Mouse (Mus musculus) hindbrain, embryonic 16.5 days (tissue): ENCODE results near the gene Rasgef1b. TPM values are rescaled to one million over a fixed set of nuclear protein-coding genes. Genes with fewer than 3 reads are reported as not detected.

Experiments
- ATAC-seq: fragments of 200-750 bp; cut with Nextera tagmentation; 2 replicates; pipeline ENCODE4 v1.8.0; 2017; ENCODE audit warnings: moderate TSS enrichment, moderate library complexity
- H3K27ac ChIP-seq: fragments of 300-500 bp; sonication (generic); 2 replicates; pipeline ENCODE4 v1.5.1; 2014; ENCODE audit warnings: low read depth, mild to moderate bottlenecking, control low read depth, low read length, moderate library complexity
- H3K27me3 ChIP-seq: fragments of 300-500 bp; sonication (generic); replicated peaks from 2 replicates; pipeline ENCODE4 v1.6.1; 2014; ENCODE audit warnings: low read length; ENCODE audit not compliant: control insufficient read depth, insufficient read depth
- H3K36me3 ChIP-seq: fragments of 300-500 bp; sonication (generic); 2 replicates; pipeline ENCODE4 v1.6.1; 2014; ENCODE audit warnings: mild to moderate bottlenecking, low read length, moderate library complexity, mixed read lengths; ENCODE audit not compliant: control insufficient read depth, insufficient read depth
- H3K4me1 ChIP-seq: fragments of 300-500 bp; sonication (generic); 2 replicates; pipeline ENCODE4 v1.6.1; 2014; ENCODE audit warnings: low read depth, low read length; ENCODE audit not compliant: control insufficient read depth, insufficient read depth
- H3K4me2 ChIP-seq: fragments of 300-500 bp; sonication (generic); 2 replicates; pipeline ENCODE4 v1.6.1; 2014; ENCODE audit warnings: mild to moderate bottlenecking, low read length, control low read depth, moderate library complexity
- H3K4me3 ChIP-seq: fragments of 300-500 bp; sonication (generic); 2 replicates; pipeline ENCODE4 v1.5.1; 2014; ENCODE audit warnings: mild to moderate bottlenecking, low read length, control low read depth, moderate library complexity
- H3K9ac ChIP-seq: fragments of 300-500 bp; sonication (generic); 2 replicates; pipeline ENCODE4 v1.6.1; 2014; ENCODE audit warnings: low read depth, mild to moderate bottlenecking, control low read depth, low read length, moderate library complexity
- H3K9me3 ChIP-seq: fragments of 300-500 bp; sonication (generic); 2 replicates; pipeline ENCODE4 v1.6.1; 2014; ENCODE audit warnings: mild to moderate bottlenecking, low read length, moderate library complexity; ENCODE audit not compliant: control insufficient read depth
- WGBS: fragments of 180-500 bp; shearing (Covaris S2); extraction: QIAGEN DNeasy Blood & Tissue Kit; methylation state at CpG from one replicate; pipeline ENCODE4 v1.1.7; 2014; 5-methylcytosine and 5-hydroxymethylcytosine counted together
- polyA plus RNA-seq: library from polyadenylated mRNA; unstranded; fragments of >200 nt; fragmentation: Nextera tagmentation; extraction: Ambion mirVana; gene quantifications from 2 replicates; pipeline ENCODE4 v1.2.1, GENCODE M21; 2015

The Rasgef1b gene
- polyA plus RNA-seq, 1 experiment from 2014 or later: 43.5 TPM

DNA sequence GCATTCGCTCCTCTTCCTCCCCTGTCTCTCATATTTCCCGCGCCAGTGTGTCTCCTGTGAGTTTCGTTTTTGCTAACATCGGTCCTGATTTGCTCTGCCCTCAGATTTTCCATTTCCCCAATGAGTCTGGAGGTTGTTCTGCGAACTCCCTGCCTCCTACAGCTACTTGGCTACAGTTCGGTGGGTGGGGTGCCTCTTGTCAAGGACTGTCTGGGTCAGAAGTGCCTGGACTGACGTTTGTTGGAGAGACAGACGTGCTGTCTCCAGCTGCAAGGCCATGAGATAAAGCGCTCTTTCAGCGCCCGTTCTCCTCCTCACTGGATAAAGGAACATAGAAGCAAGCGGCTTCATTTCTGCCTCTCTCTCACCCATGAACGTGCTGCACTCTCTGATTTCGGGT, 389.1 kb downstream of the Rasgef1b start:
- WGBS: 55% methylated on average over 15 of the region's 15 CpGs
- H3K27me3 ChIP-seq: no peaks in the 10 kb centered on the region
- no peak overlapping the region for H3K27ac ChIP-seq
- no peaks in the 10 kb centered on the region for H3K36me3 ChIP-seq
- H3K4me2 ChIP-seq: peak overlapping the region; percentile 13
- H3K4me1 ChIP-seq: no peaks in the 10 kb centered on the region
- no peaks in the 10 kb centered on the region for H3K9me3 ChIP-seq
- H3K4me3 ChIP-seq: no peak overlapping the region
- no peak overlapping the region for H3K9ac ChIP-seq
- no peak for ATAC-seq

GRCm38 (mm10) chr5:99338826-99339225, 390.0 kb downstream of the Rasgef1b start:
- Histone ChIP-seq H3K9ac (no peak overlapping the region), H3K27me3 (no peaks in the 10 kb centered on the region), H3K9me3 (no peaks in the 10 kb centered on the region), H3K4me2 (no peak overlapping the region), H3K4me1 (no peaks in the 10 kb centered on the region), H3K4me3 (no peak overlapping the region), H3K27ac (no peak overlapping the region), H3K36me3 (no peaks in the 10 kb centered on the region)
- no peak for ATAC-seq
- 95% methylated on average over 6 of the region's 6 CpGs for WGBS

DNA sequence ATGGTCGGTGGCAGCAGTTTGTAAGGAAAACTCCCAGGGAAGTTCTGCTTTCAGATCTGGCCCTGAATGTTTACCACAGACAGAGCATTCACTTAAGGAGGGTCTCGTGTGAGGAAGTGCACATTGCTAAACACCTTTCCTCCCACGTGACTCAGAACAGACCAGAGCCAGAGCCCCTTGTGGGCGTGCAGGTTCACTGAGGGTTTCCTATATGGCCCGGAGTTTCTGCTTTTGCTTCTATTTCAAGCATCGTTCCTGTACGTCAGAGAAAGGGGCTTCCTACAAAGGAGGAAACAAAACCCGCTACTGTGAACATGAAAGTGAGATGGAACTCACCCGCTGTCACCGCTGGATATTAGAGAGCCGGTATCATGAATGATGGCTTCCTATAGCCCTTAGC, 392.4 kb downstream of the Rasgef1b start:
- no peaks in the 10 kb centered on the region for H3K4me1 ChIP-seq
- no peak overlapping the region for H3K9ac ChIP-seq
- no peaks in the 10 kb centered on the region for H3K36me3 ChIP-seq
- ATAC-seq: no peak
- no peak overlapping the region for H3K4me2 ChIP-seq
- H3K4me3 ChIP-seq: no peak overlapping the region
- no peak overlapping the region for H3K27ac ChIP-seq
- no peaks in the 10 kb centered on the region for H3K27me3 ChIP-seq
- no peaks in the 10 kb centered on the region for H3K9me3 ChIP-seq
- WGBS: 89% methylated on average over 11 of the region's 11 CpGs

DNA sequence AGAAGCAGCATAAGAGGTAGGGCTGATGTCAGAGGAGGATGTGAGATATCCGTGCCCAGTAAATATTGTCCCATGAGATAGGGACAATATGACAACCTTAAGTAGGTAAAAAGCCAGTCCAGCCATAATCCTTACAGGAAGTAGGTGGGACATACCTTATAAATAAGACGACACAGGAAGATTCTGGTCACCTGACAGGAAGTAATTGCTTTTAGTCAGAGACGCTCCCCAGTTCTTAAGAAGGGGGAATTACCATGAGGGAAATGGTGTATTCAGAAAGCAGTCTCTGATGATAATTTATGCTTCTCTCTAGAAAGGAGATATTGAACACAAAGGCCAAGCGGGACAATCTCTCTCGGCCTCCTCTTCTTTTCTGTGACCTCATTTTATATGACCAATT, 394.8 kb downstream of the Rasgef1b start:
- ATAC-seq: no peak

GRCm38 (mm10) chr5:99332021-99332420, 396.8 kb downstream of the Rasgef1b start:
- ATAC-seq: no peak
- no peak overlapping the region for H3K4me3 ChIP-seq
- H3K9ac ChIP-seq: no peak overlapping the region
- WGBS: 93% methylated on average over 2 of the region's 2 CpGs
- H3K27me3 ChIP-seq: no peaks in the 10 kb centered on the region
- no peak overlapping the region for H3K27ac ChIP-seq
- no peaks in the 10 kb centered on the region for H3K9me3 ChIP-seq
- no peaks in the 10 kb centered on the region for H3K36me3 ChIP-seq
- H3K4me2 ChIP-seq: no peak overlapping the region
- H3K4me1 ChIP-seq: no peaks in the 10 kb centered on the region

More for the DNA sequence above, 394.8 kb downstream of the Rasgef1b start:
- no peaks in the 10 kb centered on the region for H3K4me1 ChIP-seq
- no peak overlapping the region for H3K4me3 ChIP-seq
- 86% methylated on average over 5 of the region's 5 CpGs for WGBS
- H3K36me3 ChIP-seq: no peaks in the 10 kb centered on the region
- no peak overlapping the region for H3K27ac ChIP-seq
- H3K9me3 ChIP-seq: no peaks in the 10 kb centered on the region
- H3K27me3 ChIP-seq: no peaks in the 10 kb centered on the region
- H3K4me2 ChIP-seq: no peak overlapping the region
- H3K9ac ChIP-seq: no peak overlapping the region

- no peak for ATAC-seq
- no peak overlapping the region for H3K27ac ChIP-seq
- no peak overlapping the region for H3K9ac ChIP-seq
- no peaks in the 10 kb centered on the region for H3K36me3 ChIP-seq
- H3K4me3 ChIP-seq: no peak overlapping the region
- no peaks in the 10 kb centered on the region for H3K4me1 ChIP-seq
- H3K27me3 ChIP-seq: no peaks in the 10 kb centered on the region
- WGBS: 80% methylated on average over 6 of the region's 6 CpGs
- no peak overlapping the region for H3K4me2 ChIP-seq
- no peaks in the 10 kb centered on the region for H3K9me3 ChIP-seq
These were observed 399.8 kb downstream of the Rasgef1b start for GRCm38 (mm10) chr5:99329065-99329464.

- ATAC-seq: no peak
- no peak overlapping the region for H3K4me2 ChIP-seq
- WGBS: 83% methylated on average over 2 of the region's 2 CpGs
These were observed 401.8 kb downstream of the Rasgef1b start for GRCm38 (mm10) chr5:99327019-99327418.

GRCm38 (mm10) chr5:99325301-99325700, 403.6 kb downstream of the Rasgef1b start:
- Histone ChIP-seq H3K4me2 (no peak overlapping the region), H3K9me3 (no peaks in the 10 kb centered on the region), H3K9ac (no peak overlapping the region), H3K4me3 (no peak overlapping the region), H3K27ac (no peak overlapping the region), H3K4me1 (no peaks in the 10 kb centered on the region), H3K36me3 (no peaks in the 10 kb centered on the region), H3K27me3 (no peaks in the 10 kb centered on the region)
- no peak for ATAC-seq

More at GRCm38 (mm10) chr5:99327019-99327418, 401.8 kb downstream of the Rasgef1b start:
- H3K9me3 ChIP-seq: no peaks in the 10 kb centered on the region
- no peaks in the 10 kb centered on the region for H3K36me3 ChIP-seq
- H3K27ac ChIP-seq: no peak overlapping the region
- H3K4me3 ChIP-seq: no peak overlapping the region
- H3K9ac ChIP-seq: no peak overlapping the region
- no peaks in the 10 kb centered on the region for H3K27me3 ChIP-seq
- H3K4me1 ChIP-seq: no peaks in the 10 kb centered on the region

GRCm38 (mm10) chr5:99320783-99321182, 408.1 kb downstream of the Rasgef1b start:
- Histone ChIP-seq H3K36me3 (no peaks in the 10 kb centered on the region), H3K27me3 (no peaks in the 10 kb centered on the region), H3K27ac (no peak overlapping the region), H3K4me1 (no peaks in the 10 kb centered on the region), H3K9ac (no peak overlapping the region), H3K4me3 (no peak overlapping the region), H3K4me2 (no peak overlapping the region), H3K9me3 (no peaks in the 10 kb centered on the region)
- 74% methylated on average over 4 of the region's 4 CpGs for WGBS
- ATAC-seq: no peak

GRCm38 (mm10) chr5:99297939-99298338, 430.9 kb downstream of the Rasgef1b start:
- Histone ChIP-seq H3K9ac (no peak overlapping the region), H3K27me3 (no peaks in the 10 kb centered on the region), H3K27ac (no peak overlapping the region), H3K4me3 (no peak overlapping the region), H3K4me1 (no peaks in the 10 kb centered on the region), H3K36me3 (no peaks in the 10 kb centered on the region), H3K4me2 (no peak overlapping the region), H3K9me3 (no peaks in the 10 kb centered on the region)
- ATAC-seq: no peak; the same call in 1 of the 2 replicates
- 67% methylated on average over 4 of the region's 4 CpGs for WGBS
